In the genomic region with DNA sequence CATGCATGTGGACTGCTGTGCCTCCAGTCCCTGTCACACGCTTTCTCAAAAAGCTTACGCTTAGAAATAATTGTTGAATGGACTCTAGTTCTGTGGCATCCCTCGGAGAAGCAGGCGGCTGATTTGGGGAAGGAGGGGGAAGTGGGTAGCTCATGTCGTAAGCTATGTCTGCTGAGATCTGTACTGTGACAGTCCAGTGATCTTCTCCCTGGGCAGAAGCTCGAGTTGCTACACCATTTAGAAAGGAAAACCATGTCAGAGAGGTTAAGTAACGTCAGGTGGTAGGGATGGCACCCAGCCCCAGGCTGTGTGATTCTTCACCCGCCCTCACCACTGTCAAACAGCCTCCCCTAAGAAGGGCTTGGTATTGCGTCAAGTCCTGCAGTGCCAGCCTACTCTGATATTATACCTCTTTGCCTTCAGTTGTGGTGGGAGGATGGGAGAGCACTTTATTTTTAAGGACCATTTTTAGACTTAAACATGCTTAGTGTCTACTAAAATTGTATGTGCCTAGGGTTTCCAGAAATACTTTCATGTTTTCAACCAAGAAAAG, we compare ENCODE assay signal across 13 mouse cellular contexts.
DNase-seq lines count a peak whose midpoint lies in the region; ATAC-seq and TF ChIP-seq lines count a peak whose summit lies in the region.
"Had no signal": no experiment of that assay in that cellular context is flagged by ENCODE, and none has a peak within 500 bp of the region (broad histone marks: within the 10 kb centered on the region; RNA-seq: fewer than 3 reads in every experiment).

No protein-coding gene starts in this region.

- ATAC-seq in midbrain, embryonic 11.5 days (ENCODE audit: low FRiP score) = no peak
- ATAC-seq in granulocyte monocyte progenitor cell, adult 5-6 weeks (replicated peaks; ENCODE audit: poor library complexity, severe bottlenecking) = peak; percentile 97

- no peak for TF ChIP-seq POLR2A in olfactory bulb, adult 2 months (IDR thresholded peaks at IDR 0.05; ENCODE audit: insufficient read depth, low read depth, low read length)
- TF ChIP-seq POLR2A in thymus, adult 2 months (IDR thresholded peaks at IDR 0.05; ENCODE audit: control insufficient read depth, extremely low read depth, insufficient read depth, low read length, poor library complexity) = no peak

- no peak overlapping the region for H3K9ac ChIP-seq in midbrain, embryonic 11.5 days (ENCODE audit: low read length)
- H3K9ac ChIP-seq: heart, embryonic 15.5 days; hindbrain, embryonic 13.5 days; liver, embryonic 13.5 days had no signal

- no peak overlapping the region for H3K4me3 ChIP-seq in midbrain, embryonic 11.5 days (ENCODE audit: low read depth, low read length)
- H3K4me3 ChIP-seq in midbrain, embryonic 10.5 days = no peak overlapping the region
- no peak overlapping the region for H3K4me3 ChIP-seq in olfactory bulb, adult 2 months (ENCODE audit: insufficient read depth, low read depth, low read length)
- no peak overlapping the region for H3K4me3 ChIP-seq in thymus, adult 2 months (ENCODE audit: control insufficient read depth, insufficient read depth, low read length)
- H3K4me3 ChIP-seq: heart, embryonic 15.5 days; hindbrain, embryonic 13.5 days; liver, embryonic 13.5 days had no signal

- peaks cover 4% of the 10 kb centered on the region; the same call in 1 of the 2 replicates for H3K4me1 ChIP-seq in midbrain, embryonic 11.5 days (ENCODE audit: control insufficient read depth, insufficient read depth, low read length)
- peaks cover 18% of the 10 kb centered on the region for H3K4me1 ChIP-seq in midbrain, embryonic 10.5 days
- peaks cover 16% of the 10 kb centered on the region for H3K4me1 ChIP-seq in olfactory bulb, adult 2 months (ENCODE audit: control insufficient read depth, insufficient read depth, low read length)
- no peaks in the 10 kb centered on the region for H3K4me1 ChIP-seq in thymus, adult 2 months (replicated peaks; ENCODE audit: control insufficient read depth, insufficient read depth, low read length)

- 87% methylated on average over 9 of the region's 9 CpGs for WGBS in midbrain, embryonic 11.5 days
- WGBS in midbrain, embryonic 10.5 days = 87% methylated on average over 9 of the region's 9 CpGs
- WGBS in olfactory bulb, adult 2 months = 34% methylated on average over 9 of the region's 9 CpGs
- 91% methylated on average over 9 of the region's 9 CpGs for WGBS in thymus, adult 2 months

- H3K4me2 ChIP-seq in midbrain, embryonic 11.5 days = no peak overlapping the region
- H3K4me2 ChIP-seq: heart, embryonic 15.5 days; hindbrain, embryonic 13.5 days; liver, embryonic 13.5 days had no signal

- peak; percentile 42 to 51 for DNase-seq in frontal cortex, postnatal 36 days (ENCODE audit: low spot score in 2 of 2)
- no peak for DNase-seq in frontal cortex, postnatal 25 days (ENCODE audit: low spot score in 2 of 2)
- DNase-seq in midbrain, embryonic 11.5 days (ENCODE audit: low spot score, missing footprints) = peak; percentile 60
- no peak for DNase-seq in midbrain, embryonic 10.5 days (ENCODE audit: low spot score)
- no peak for DNase-seq in MN1 (ENCODE audit: low spot score)
- DNase-seq in thymus, adult 2 months = no peak
- DNase-seq: liver, embryonic 13.5 days; spleen, adult 18-20 months; thymus, postnatal 25 days had no signal

- H3K27me3 ChIP-seq in midbrain, embryonic 11.5 days (ENCODE audit: control insufficient read depth, insufficient read depth, low read length) = no peaks in the 10 kb centered on the region
- H3K27me3 ChIP-seq in midbrain, embryonic 10.5 days (ENCODE audit: low read depth, poor library complexity, severe bottlenecking) = no peaks in the 10 kb centered on the region
- no peaks in the 10 kb centered on the region for H3K27me3 ChIP-seq in thymus, adult 2 months (ENCODE audit: control insufficient read depth, insufficient read depth, low read length)
- H3K27me3 ChIP-seq: heart, embryonic 15.5 days; hindbrain, embryonic 13.5 days; liver, embryonic 13.5 days had no signal

- H3K27ac ChIP-seq in midbrain, embryonic 11.5 days (ENCODE audit: low read depth, low read length) = no peak overlapping the region
- H3K27ac ChIP-seq in midbrain, embryonic 10.5 days (replicated peaks) = no peak overlapping the region
- peak overlapping the region; percentile 69 for H3K27ac ChIP-seq in olfactory bulb, adult 2 months (ENCODE audit: insufficient read depth, low read depth, low read length)
- no peak overlapping the region for H3K27ac ChIP-seq in thymus, adult 2 months (ENCODE audit: control insufficient read depth, insufficient read depth, low read length)
- H3K27ac ChIP-seq: heart, embryonic 15.5 days; hindbrain, embryonic 13.5 days; liver, embryonic 13.5 days had no signal

- no peaks in the 10 kb centered on the region for H3K9me3 ChIP-seq in midbrain, embryonic 11.5 days (ENCODE audit: control insufficient read depth, low read length)
- no peaks in the 10 kb centered on the region for H3K9me3 ChIP-seq in midbrain, embryonic 10.5 days (replicated peaks)
- H3K9me3 ChIP-seq: heart, embryonic 15.5 days; hindbrain, embryonic 13.5 days; liver, embryonic 13.5 days had no signal

- H3K36me3 ChIP-seq in midbrain, embryonic 11.5 days (ENCODE audit: control insufficient read depth, insufficient read depth, low read length) = no peaks in the 10 kb centered on the region
- no peaks in the 10 kb centered on the region for H3K36me3 ChIP-seq in midbrain, embryonic 10.5 days
- H3K36me3 ChIP-seq in thymus, adult 2 months (ENCODE audit: control insufficient read depth, insufficient read depth, low read length) = no peaks in the 10 kb centered on the region
- H3K36me3 ChIP-seq: heart, embryonic 15.5 days; hindbrain, embryonic 13.5 days; liver, embryonic 13.5 days had no signal

- TF ChIP-seq CTCF in olfactory bulb, adult 2 months (IDR thresholded peaks at IDR 0.05; ENCODE audit: insufficient read depth, low read depth, low read length) = no peak
- TF ChIP-seq CTCF in thymus, adult 2 months (IDR thresholded peaks at IDR 0.05; ENCODE audit: borderline replicate concordance, control insufficient read depth, extremely low read depth, insufficient read depth, low read length, poor library complexity) = no peak

Comparison
In these comparisons a context has a peak if more than half of its experiments do, and no peak if none do; other contexts are left out.
1. DNase-seq: peak in frontal cortex, postnatal 36 days (2 of 2) and midbrain, embryonic 11.5 days (single experiment); none in frontal cortex, postnatal 25 days (0 of 2), midbrain, embryonic 10.5 days (single experiment), MN1 (single experiment) and thymus, adult 2 months (single experiment).